Mouse (Mus musculus) megakaryocyte, embryonic 14.5 days (primary cell): ENCODE data around the gene Skil.

Source experiments
- FLI1 ChIP-seq: IDR thresholded peaks from 2 replicates; pipeline ENCODE4 v1.6.1; 2012; ENCODE audit warnings: low read length, inconsistent platforms, mixed read lengths
- GATA1 ChIP-seq: IDR thresholded peaks from 3 replicates; pipeline ENCODE4 v1.6.1; 2012; ENCODE audit warnings: mixed read lengths, low read length, inconsistent platforms, borderline replicate concordance

DNA sequence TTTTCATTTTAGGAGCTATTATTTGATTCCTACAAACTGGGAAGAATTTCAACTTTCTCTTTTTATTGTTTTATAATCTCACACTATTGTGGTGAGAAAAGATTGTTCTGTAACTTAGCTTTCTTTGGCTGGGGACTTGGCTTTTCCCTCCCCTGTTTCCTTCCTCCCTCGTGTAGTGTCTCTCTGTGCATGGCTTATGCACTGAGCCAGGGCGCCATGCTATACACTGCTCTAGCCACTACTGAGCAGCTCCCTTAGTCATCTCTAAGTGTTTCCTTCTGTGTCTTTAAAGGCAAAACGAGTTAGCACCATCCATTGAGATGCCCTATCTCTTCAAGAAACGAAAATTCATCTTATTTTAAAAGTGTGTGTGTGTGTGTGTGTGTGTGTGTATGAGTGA, 31.4 kb downstream of the Skil start:
- TF ChIP-seq GATA1 (no peak), FLI1 (no peak)
